ENCODE assay signal across 14 mouse cellular contexts in genomic region chr10:21109337-21110056, GRCm38 (mm10). TPM values are rescaled to one million over a fixed set of nuclear protein-coding genes. Genes with fewer than 3 reads are reported as not detected.
DNase-seq lines count a peak whose midpoint lies in the region; ATAC-seq lines count a peak whose summit lies in the region.
"Had no signal": no experiment of that assay in that cellular context is flagged by ENCODE, and none has a peak within 500 bp of the region (broad histone marks: within the 10 kb centered on the region; RNA-seq: fewer than 3 reads in every experiment).

No protein-coding gene starts in this region.

- H3K27ac ChIP-seq in forebrain, embryonic 11.5 days (ENCODE audit: low read depth, low read length) = no peak overlapping the region
- no peak overlapping the region for H3K27ac ChIP-seq in hindbrain, embryonic 13.5 days
- H3K27ac ChIP-seq in midbrain, embryonic 16.5 days (ENCODE audit: low read length) = 0 out of 2 replicates have a peak overlapping the region, but pooled peaks have one; percentile 7
- H3K27ac ChIP-seq: gastrocnemius, adult 2 months; liver, embryonic 15.5 days; macrophage had no signal

- H3K9ac ChIP-seq in forebrain, embryonic 11.5 days (ENCODE audit: low read length) = 0 out of 2 replicates have a peak overlapping the region, but pooled peaks have one; percentile 3
- H3K9ac ChIP-seq in hindbrain, embryonic 13.5 days = no peak overlapping the region
- no peak overlapping the region for H3K9ac ChIP-seq in midbrain, embryonic 16.5 days (ENCODE audit: low read depth, low read length)
- H3K9ac ChIP-seq: liver, embryonic 15.5 days had no signal

- no peaks in the 10 kb centered on the region; the same call in 1 of the 2 replicates for H3K9me3 ChIP-seq in forebrain, embryonic 11.5 days (ENCODE audit: control insufficient read depth, low read length)
- 0 out of 2 replicates have a peak, but pooled peaks cover 4% of the 10 kb centered on the region for H3K9me3 ChIP-seq in hindbrain, embryonic 13.5 days
- H3K9me3 ChIP-seq in midbrain, embryonic 16.5 days (replicated peaks; ENCODE audit: control insufficient read depth, low read length, poor library complexity, severe bottlenecking) = no peaks in the 10 kb centered on the region
- H3K9me3 ChIP-seq: liver, embryonic 15.5 days had no signal

- no peak overlapping the region for H3K4me2 ChIP-seq in forebrain, embryonic 11.5 days (ENCODE audit: low read depth, low read length, severe bottlenecking)
- peak overlapping the region; percentile 19; the same call in 1 of the 2 replicates for H3K4me2 ChIP-seq in hindbrain, embryonic 13.5 days
- H3K4me2 ChIP-seq in midbrain, embryonic 16.5 days (ENCODE audit: low read length) = peak overlapping the region; percentile 23; the same call in 1 of the 2 replicates
- H3K4me2 ChIP-seq: liver, embryonic 15.5 days had no signal

- peak; percentile 27 for DNase-seq in embryo, embryonic 11 days
- DNase-seq in embryo, embryonic 9.5 days (ENCODE audit: extremely low spot score) = no peak
- no peak for DNase-seq in forebrain, embryonic 11.5 days (ENCODE audit: low spot score)
- DNase-seq in frontal cortex, postnatal 36 days (ENCODE audit: low spot score in 2 of 2) = no peak
- no peak for DNase-seq in yolk sac, embryonic 10.5 days (ENCODE audit: low spot score)
- no peak for DNase-seq in spleen, adult 18-20 months
- DNase-seq: cerebellum, postnatal 10 days; gastrocnemius, adult 2 months; kidney, adult 8-10 months; thymus, adult 18-20 months had no signal

- H3K36me3 ChIP-seq in forebrain, embryonic 11.5 days (ENCODE audit: control insufficient read depth, insufficient read depth, low read length) = no peaks in the 10 kb centered on the region
- no peaks in the 10 kb centered on the region for H3K36me3 ChIP-seq in hindbrain, embryonic 13.5 days
- H3K36me3 ChIP-seq in midbrain, embryonic 16.5 days (ENCODE audit: control insufficient read depth, insufficient read depth, low read length) = no peaks in the 10 kb centered on the region
- H3K36me3 ChIP-seq: liver, embryonic 15.5 days had no signal

- ATAC-seq in forebrain, embryonic 11.5 days (replicated peaks; ENCODE audit: low FRiP score) = 0 out of 2 replicates have a peak, but pooled peaks have one; percentile 44
- no peak for ATAC-seq in hindbrain, embryonic 13.5 days (ENCODE audit: low FRiP score)
- peak; percentile 80 for ATAC-seq in midbrain, embryonic 16.5 days

- H3K4me1 ChIP-seq in forebrain, embryonic 11.5 days (replicated peaks; ENCODE audit: control insufficient read depth, insufficient read depth, low read length) = peaks cover 5% of the 10 kb centered on the region; the same call in 1 of the 2 replicates
- H3K4me1 ChIP-seq in hindbrain, embryonic 13.5 days (replicated peaks) = peaks cover 11% of the 10 kb centered on the region
- H3K4me1 ChIP-seq in midbrain, embryonic 16.5 days (ENCODE audit: control insufficient read depth, insufficient read depth, low read length) = peaks cover 7% of the 10 kb centered on the region; the same call in 1 of the 2 replicates
- H3K4me1 ChIP-seq: liver, embryonic 15.5 days had no signal

- WGBS in forebrain, embryonic 11.5 days = 26% methylated on average over 7 of the region's 7 CpGs
- 15% methylated on average over 7 of the region's 7 CpGs for WGBS in hindbrain, embryonic 13.5 days
- WGBS in midbrain, embryonic 16.5 days = 18% methylated on average over 6 of the region's 7 CpGs

- no peaks in the 10 kb centered on the region for H3K27me3 ChIP-seq in forebrain, embryonic 11.5 days (ENCODE audit: control insufficient read depth, insufficient read depth, low read length)
- H3K27me3 ChIP-seq in hindbrain, embryonic 13.5 days = no peaks in the 10 kb centered on the region
- H3K27me3 ChIP-seq in midbrain, embryonic 16.5 days (ENCODE audit: control insufficient read depth, insufficient read depth, low read depth, low read length) = no peaks in the 10 kb centered on the region
- H3K27me3 ChIP-seq: liver, embryonic 15.5 days had no signal

- no peak overlapping the region for H3K4me3 ChIP-seq in forebrain, embryonic 11.5 days (ENCODE audit: low read depth, low read length)
- no peak overlapping the region for H3K4me3 ChIP-seq in hindbrain, embryonic 13.5 days
- H3K4me3 ChIP-seq in midbrain, embryonic 16.5 days (ENCODE audit: low read depth, low read length) = no peak overlapping the region
- H3K4me3 ChIP-seq: gastrocnemius, adult 2 months; liver, embryonic 15.5 days had no signal

RNA-seq across cellular contexts. Expression of gene Myb, which starts 51.3 kb away (rescaled TPM):
- 8.9 and 9.7 TPM in 2 replicates for polyA plus RNA-seq in forebrain, embryonic 11.5 days (2014; fragmentation: Nextera tagmentation; extraction: Ambion mirVana)
- 2.3 and 2.5 TPM in 2 replicates for polyA plus RNA-seq in hindbrain, embryonic 13.5 days (2015; fragmentation: Nextera tagmentation; extraction: Ambion mirVana)
- polyA plus RNA-seq in midbrain, embryonic 16.5 days (2015; fragmentation: Nextera tagmentation; extraction: Ambion mirVana) = 2.4 and 2.8 TPM in 2 replicates
